Mouse (Mus musculus) monocyte, adult 59 days (primary cell): ENCODE data around the gene Runx2. TPM values are rescaled to one million over a fixed set of nuclear protein-coding genes. Genes with fewer than 3 reads are reported as not detected.

Experiments used
- total RNA-seq, 2 experiments: library from RNA; stranded (reverse); gene quantifications; one replicate each; pipeline ENCODE4 v1.2.4; 2023

Gene Runx2
- 10 to 100 TPM; 63.4 to 91.0 TPM for total RNA-seq

DNA sequence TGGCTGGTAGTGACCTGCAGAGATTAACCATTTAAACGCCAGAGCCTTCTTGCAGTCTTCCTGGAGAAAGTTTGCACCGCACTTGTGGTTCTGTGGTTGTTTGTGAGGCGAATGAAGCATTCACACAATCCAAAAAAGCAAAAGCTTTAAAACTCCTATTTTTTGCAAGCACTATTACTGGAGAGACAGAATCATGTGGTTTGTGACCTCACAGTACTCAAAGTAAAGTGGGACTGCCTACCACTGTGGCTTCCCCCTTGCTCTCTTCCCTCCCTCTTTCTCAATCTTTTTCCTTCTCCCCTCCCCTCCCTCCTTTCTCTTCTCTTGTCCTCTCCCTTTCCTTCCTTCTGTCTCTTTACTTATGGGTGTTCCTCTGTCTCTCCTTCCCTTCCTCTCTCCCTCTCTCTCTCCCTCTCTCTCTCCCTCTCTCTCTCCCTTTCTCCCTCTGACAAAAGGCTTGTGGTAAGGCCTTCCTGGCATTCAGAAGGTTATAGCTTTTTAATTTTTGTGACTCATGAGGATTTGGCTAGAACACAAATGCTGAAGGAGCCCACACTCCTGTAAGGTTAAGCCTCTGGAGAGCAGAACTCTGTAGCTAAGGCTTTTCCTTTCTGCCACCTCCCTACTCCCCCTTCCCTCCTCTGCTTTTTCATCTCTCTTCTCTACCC is at the start of gene Runx2:
Gene Runx2 (minus strand): TSS at position 290 of the 668 bp plus-strand sequence.

GRCm38 (mm10) chr17:44776738-44777270 is 37.8 kb downstream of the Runx2 start, which contains the start of gene Supt3:
Gene Supt3 (plus strand): TSS chr17:44777152.

Other genes with a start within 250 kb of the Runx2 start
- gene Supt3, start 37.6 kb downstream of the Runx2 start, total RNA-seq: 10 to 100 TPM; 13.3 to 18.9 TPM